Mouse (Mus musculus) MEL (cell line): Measurements from ENCODE around the gene Cdh22.

ENCODE experiments used
- E2F4 ChIP-seq: IDR thresholded peaks from 2 replicates; pipeline ENCODE4 v1.6.1; 2011; ENCODE audit warnings: low read depth, low read length, improper control_type of control experiment, borderline replicate concordance
- EP300 ChIP-seq, 2 experiments: IDR thresholded peaks; 2 replicates each; pipeline ENCODE4 v1.6.1; 2011; ENCODE audit warnings: improper control_type of control experiment in 2 of 2, low read length in 2 of 2, low read depth in 1 of 2, mild to moderate bottlenecking in 1 of 2
- HCFC1 ChIP-seq: IDR thresholded peaks from 2 replicates; pipeline ENCODE4 v1.6.1; 2012; ENCODE audit warnings: low read depth, mild to moderate bottlenecking, inconsistent platforms, low read length, improper control_type of control experiment, moderate library complexity
- POLR2A ChIP-seq, 2 experiments: IDR thresholded peaks; 2 replicates each; pipeline ENCODE4 v1.6.1; 2011 to 2012; ENCODE audit warnings: low read length in 2 of 2, mild to moderate bottlenecking in 2 of 2, control low read depth in 1 of 2, improper control_type of control experiment in 1 of 2, low read depth in 1 of 2, moderate library complexity in 1 of 2; ENCODE audit not compliant: control insufficient read depth in 1 of 2, insufficient read depth in 1 of 2, poor library complexity in 1 of 2
- RAD21 ChIP-seq: IDR thresholded peaks from 2 replicates; pipeline ENCODE4 v1.6.1; 2011; ENCODE audit warnings: mild to moderate bottlenecking, low read depth, low read length, improper control_type of control experiment

DNA sequence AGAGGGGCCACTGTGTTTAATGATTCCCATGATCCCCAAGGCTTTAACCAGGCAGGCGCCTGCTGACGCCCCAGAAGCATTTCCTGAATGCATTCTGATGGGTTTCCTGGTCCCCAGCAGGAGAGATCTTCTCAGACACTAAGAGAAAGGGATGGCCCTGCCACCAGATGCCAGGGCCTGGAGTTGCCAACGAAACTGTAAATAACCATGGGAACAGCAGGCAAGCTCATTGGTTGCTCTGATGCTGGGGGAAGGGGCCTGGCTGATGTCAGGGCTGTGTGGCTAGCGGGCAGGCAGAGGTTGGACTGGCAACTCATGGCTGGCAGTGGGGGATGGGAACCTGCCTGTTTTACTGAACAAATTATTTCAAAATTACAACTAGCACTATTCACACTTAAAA is 38.9 kb upstream of the Cdh22 start:
- TF ChIP-seq POLR2A (IDR thresholded peaks at IDR 0.05; ENCODE audit: control insufficient read depth in 1 of 2, insufficient read depth in 1 of 2, low read depth in 1 of 2, low read length in 2 of 2, poor library complexity in 1 of 2): no peak
- TF ChIP-seq RAD21: no peak
- TF ChIP-seq HCFC1: no peak
- no peak for TF ChIP-seq EP300 (IDR thresholded peaks at IDR 0.05; ENCODE audit: low read depth in 1 of 2, low read length in 2 of 2)
- TF ChIP-seq E2F4: no peak
